Mouse (Mus musculus) left cerebral cortex, adult 6 months (tissue): Measurements from ENCODE around the gene Rpl18. TPM values are rescaled to one million over a fixed set of nuclear protein-coding genes. Genes with fewer than 3 reads are reported as not detected.

Source experiments
- long read RNA-seq, 2 experiments: library from polyadenylated mRNA; unstranded; transcript quantifications; one replicate each; pipeline ENCODE4 v2.0.0; 2019 to 2020
- polyA plus RNA-seq: library from polyadenylated mRNA; unstranded; fragments of <200 nt; fragmentation: Nextera tagmentation; gene quantifications from 2 replicates; pipeline ENCODE4 v1.2.3, GENCODE M21; 2021

The Rpl18 gene
- 335 and 337 TPM in 2 replicates for polyA plus RNA-seq
- long read RNA-seq, experiment 1, transcript Rpl18-201 (6 exons, 679 nt): major isoform, 33 of 63 reads
- long read RNA-seq, experiment 1, transcript Rpl18-202 (6 exons, 1,027 nt): minor isoform, 8 of 63 reads
- long read RNA-seq, experiment 1, partial matches to known transcripts: 11 of 63 reads
- long read RNA-seq, experiment 1, other reads (novel, unspliced or antisense): 9 of 63 reads
- long read RNA-seq, experiment 2, transcript Rpl18-202 (6 exons, 1,027 nt): minor isoform, 10 of 189 reads
- long read RNA-seq, experiment 2, transcript Rpl18-201 (6 exons, 679 nt): major isoform, 154 of 189 reads
- long read RNA-seq, experiment 2, partial matches to known transcripts: 14 of 189 reads
- long read RNA-seq, experiment 2, other reads (novel, unspliced or antisense): 10 of 189 reads

GRCm38 (mm10) chr7:45715090-45715708 is at the start of gene Rpl18:
Gene Rpl18 (plus strand): TSS chr7:45715457.

GRCm38 (mm10) chr7:45666161-45666560 is 49.1 kb upstream of the Rpl18 start, which contains the start of gene Fut2:
Gene Fut2 (minus strand): TSS chr7:45666394.

GRCm38 (mm10) chr7:45683396-45684050 is 31.7 kb upstream of the Rpl18 start, which contains the start of gene Ntn5:
Gene Ntn5 (plus strand): TSS chr7:45684022.

GRCm38 (mm10) chr7:45693921-45694591 is 21.2 kb upstream of the Rpl18 start, which contains the start of gene Sec1:
Gene Sec1 (minus strand): TSS chr7:45694402.

GRCm38 (mm10) chr7:45699523-45700141 is 15.6 kb upstream of the Rpl18 start, which contains the start of gene Car11:
Gene Car11 (plus strand): TSS chr7:45699843.

GRCm38 (mm10) chr7:45704730-45705442 is 10.4 kb upstream of the Rpl18 start, which contains the start of gene Dbp:
Gene Dbp (plus strand): TSS chr7:45705088.

GRCm38 (mm10) chr7:45717918-45718297 is 2.7 kb downstream of the Rpl18 start, which contains the start of gene Sphk2:
Gene Sphk2 (minus strand): TSS chr7:45718002.

GRCm38 (mm10) chr7:45720413-45721233 is 5.4 kb downstream of the Rpl18 start, which contains the start of gene Fam83e:
Gene Fam83e (plus strand): TSS chr7:45721212.

GRCm38 (mm10) chr7:45725713-45726112 is 10.5 kb downstream of the Rpl18 start, which contains the start of gene Spaca4:
Gene Spaca4 (minus strand): TSS chr7:45725813.

Other genes starting within 250 kb of the Rpl18 start
- gene Bax, start 248.6 kb upstream of the Rpl18 start, polyA plus RNA-seq: 94.9 and 121 TPM in 2 replicates
- gene Tulp2, start 233.6 kb upstream of the Rpl18 start, polyA plus RNA-seq: 0.08 and 0.17 TPM in 2 replicates
- gene Gm45808, start 228.6 kb upstream of the Rpl18 start, polyA plus RNA-seq: not detected in 2 replicates
- gene Dhdh, start 226.7 kb upstream of the Rpl18 start, polyA plus RNA-seq: 3.8 TPM in 2 replicates
- gene Nucb1, start 205.1 kb upstream of the Rpl18 start, polyA plus RNA-seq: 48.4 and 64.7 TPM in 2 replicates
- 18.3 and 18.8 TPM in 2 replicates for gene Ppp1r15a, start 189.2 kb upstream of the Rpl18 start, polyA plus RNA-seq
- gene Plekha4, start 189.1 kb upstream of the Rpl18 start, polyA plus RNA-seq: 3.8 and 7.2 TPM in 2 replicates
- gene Hsd17b14, start 160.6 kb upstream of the Rpl18 start, polyA plus RNA-seq: 0.36 and 0.38 TPM in 2 replicates
- gene Bcat2, start 145.3 kb upstream of the Rpl18 start, polyA plus RNA-seq: 6.9 and 8.4 TPM in 2 replicates
- gene Fgf21, start 100.0 kb upstream of the Rpl18 start, polyA plus RNA-seq: 0.22 and 0.24 TPM in 2 replicates
- gene Fut1, start 98.2 kb upstream of the Rpl18 start, polyA plus RNA-seq: 0.06 and 0.07 TPM in 2 replicates
- not detected in 2 replicates for gene Izumo1, start 93.6 kb upstream of the Rpl18 start, polyA plus RNA-seq
- gene Rasip1, start 88.0 kb upstream of the Rpl18 start, polyA plus RNA-seq: 1.8 and 2.5 TPM in 2 replicates
- 0.89 and 2.4 TPM in 2 replicates for gene Mamstr, start 75.5 kb upstream of the Rpl18 start, polyA plus RNA-seq
- 0.06 and 0.09 TPM in 2 replicates for gene Fut2, start 49.1 kb upstream of the Rpl18 start, polyA plus RNA-seq
- 6.5 and 9.8 TPM in 2 replicates for gene Ntn5, start 31.4 kb upstream of the Rpl18 start, polyA plus RNA-seq
- gene Sec1, start 21.1 kb upstream of the Rpl18 start, polyA plus RNA-seq: 0.26 and 0.38 TPM in 2 replicates
- gene Car11, start 15.6 kb upstream of the Rpl18 start, polyA plus RNA-seq: 74.9 and 93.1 TPM in 2 replicates
- 30.2 and 130 TPM in 2 replicates for gene Dbp, start 10.4 kb upstream of the Rpl18 start, polyA plus RNA-seq
- gene Sphk2, start 2.5 kb downstream of the Rpl18 start, polyA plus RNA-seq: 4.9 and 10.6 TPM in 2 replicates
- 0.08 and 0.22 TPM in 2 replicates for gene Fam83e, start 5.8 kb downstream of the Rpl18 start, polyA plus RNA-seq
- not detected in 2 replicates for gene Spaca4, start 10.4 kb downstream of the Rpl18 start, polyA plus RNA-seq
- 3.9 and 10.6 TPM in 2 replicates for gene Lmtk3, start 68.3 kb downstream of the Rpl18 start, polyA plus RNA-seq
- gene Sult2b1, start 69.2 kb downstream of the Rpl18 start, polyA plus RNA-seq: 22.5 and 23.3 TPM in 2 replicates
- 173 and 183 TPM in 2 replicates for gene Cyth2, start 99.1 kb downstream of the Rpl18 start, polyA plus RNA-seq
- gene Kcnj14, start 109.3 kb downstream of the Rpl18 start, polyA plus RNA-seq: 2.0 and 2.3 TPM in 2 replicates
- 16.1 and 22.0 TPM in 2 replicates for gene Grwd1, start 115.5 kb downstream of the Rpl18 start, polyA plus RNA-seq
- gene Kdelr1, start 157.3 kb downstream of the Rpl18 start, polyA plus RNA-seq: 49.0 and 49.6 TPM in 2 replicates
- 0.39 and 1.6 TPM in 2 replicates for gene Grin2d, start 162.9 kb downstream of the Rpl18 start, polyA plus RNA-seq
- gene Syngr4, start 181.3 kb downstream of the Rpl18 start, polyA plus RNA-seq: not detected in 2 replicates
- 2.7 and 4.5 TPM in 2 replicates for gene Tmem143, start 181.5 kb downstream of the Rpl18 start, polyA plus RNA-seq
- gene Emp3, start 205.9 kb downstream of the Rpl18 start, polyA plus RNA-seq: 10.7 and 12.3 TPM in 2 replicates
- gene Ccdc114, start 208.6 kb downstream of the Rpl18 start, polyA plus RNA-seq: 0.74 and 1.0 TPM in 2 replicates